Mouse (Mus musculus) neutrophil, adult 5-6 weeks (primary cell): ENCODE measurements at regions not wholly inside any gene's neighbourhood (a gene's known extent, or its start where the extent isn't known, plus 50 kb on each side); places are given as distances from the start of the nearest gene placed in this dataset.

Source experiments
- ATAC-seq: fragments of 151-379, 151-347 bp; 2 replicates; pipeline ENCODE4 v1.8.0; 2017; ENCODE audit warnings: mild to moderate bottlenecking, moderate TSS enrichment; ENCODE audit not compliant: insufficient number of reproducible peaks, poor library complexity, low FRiP score, severe bottlenecking; ENCODE audit errors: extremely low read depth

- ATAC-seq, result no peak
These were observed 50.7 kb upstream of the Foxk1 start for GRCm38 (mm10) chr5:142350574-142350973.
